Mouse (Mus musculus) stomach, postnatal 0 days (tissue): Measurements from ENCODE around the gene Tdrd5.

Experiments
- CTCF ChIP-seq: IDR thresholded peaks from 2 replicates; pipeline ENCODE4 v1.5.1; 2016; ENCODE audit warnings: antibody characterized with exemption, low read depth, mild to moderate bottlenecking, moderate library complexity
- EP300 ChIP-seq: optimal IDR thresholded peaks from 2 replicates; pipeline ENCODE3; 2016; ENCODE audit warnings: antibody characterized with exemption

GRCm38 (mm10) chr1:156284851-156285540, 18.5 kb downstream of the Tdrd5 start:
- TF ChIP-seq CTCF (no peak), EP300 (no peak)
